Mouse (Mus musculus): ENCODE results near the gene Arfrp1. TPM values are rescaled to one million over a fixed set of nuclear protein-coding genes. Genes with fewer than 3 reads are reported as not detected.
A peak's percentile ranks its signal among the peaks of the same experiment; 100 is the strongest.

The Arfrp1 gene
- 54.1 and 54.2 TPM in 2 replicates for polyA plus RNA-seq (2014; fragmentation: Nextera tagmentation; extraction: Ambion mirVana)

- H3K4me2 ChIP-seq: peak within 1 kb of the TSS; percentile 96
- H3K4me3 ChIP-seq (ENCODE audit: low read depth, low read length): peak within 1 kb of the TSS; percentile 91
- H3K36me3 ChIP-seq (ENCODE audit: insufficient read depth): peaks cover 43% of the 10 kb centered on the region
- TF ChIP-seq CTCF (IDR thresholded peaks at IDR 0.05; ENCODE audit: low read depth): no peak
- ATAC-seq (ENCODE audit: insufficient read depth) (peak; percentile 93), DNase-seq (peak; percentile 94)
- WGBS: under 1% methylated on average over 71 of the region's 71 CpGs
- H3K27ac ChIP-seq (ENCODE audit: low read depth): peak within 1 kb of the TSS; percentile 94
- H3K4me1 ChIP-seq (ENCODE audit: insufficient read depth): peaks cover 16% of the 10 kb centered on the region
- no peaks in the 10 kb centered on the region for H3K9me3 ChIP-seq (ENCODE audit: low read depth, low read length)
- no peaks in the 10 kb centered on the region for H3K27me3 ChIP-seq (ENCODE audit: insufficient read depth, low read length)
- H3K9ac ChIP-seq: peak within 1 kb of the TSS; percentile 91
Observed at GRCm38 (mm10) chr2:181364860-181365596, at the start of gene Arfrp1, which contains the start of gene Zgpat. TSS of gene Arfrp1 (minus strand) at chr2:181365404. TSS of gene Zgpat (plus strand) at chr2:181364928.

- no peak overlapping the region for H3K9ac ChIP-seq
- no peak overlapping the region for H3K27ac ChIP-seq (ENCODE audit: low read depth)
- H3K9me3 ChIP-seq (ENCODE audit: low read depth, low read length): no peaks in the 10 kb centered on the region
- no peak overlapping the region for H3K4me2 ChIP-seq
- ATAC-seq (ENCODE audit: insufficient read depth) (no peak), DNase-seq (no peak)
- 36% methylated on average over 2 of the region's 2 CpGs for WGBS
- H3K4me1 ChIP-seq (ENCODE audit: insufficient read depth): no peaks in the 10 kb centered on the region
- H3K4me3 ChIP-seq (ENCODE audit: low read depth, low read length): no peak overlapping the region
- no peak for TF ChIP-seq CTCF (IDR thresholded peaks at IDR 0.05; ENCODE audit: low read depth)
- H3K36me3 ChIP-seq (ENCODE audit: insufficient read depth): peaks cover 5% of the 10 kb centered on the region; the same call in 1 of the 2 replicates
- H3K27me3 ChIP-seq (ENCODE audit: insufficient read depth, low read length): no peaks in the 10 kb centered on the region
Observed at GRCm38 (mm10) chr2:181413141-181413540, 47.9 kb upstream of the Arfrp1 start.

- peaks cover 5% of the 10 kb centered on the region; the same call in 1 of the 2 replicates for H3K36me3 ChIP-seq (ENCODE audit: insufficient read depth)
- WGBS: 40% methylated on average over 4 of the region's 4 CpGs
- no peaks in the 10 kb centered on the region for H3K9me3 ChIP-seq (ENCODE audit: low read depth, low read length)
- ATAC-seq (ENCODE audit: insufficient read depth) (0 out of 2 replicates have a peak, but pooled peaks have one; percentile 69), DNase-seq (peak; percentile 86)
- H3K4me1 ChIP-seq (ENCODE audit: insufficient read depth): no peaks in the 10 kb centered on the region
- H3K27me3 ChIP-seq (ENCODE audit: insufficient read depth, low read length): no peaks in the 10 kb centered on the region
- H3K4me2 ChIP-seq: no peak overlapping the region
- no peak overlapping the region for H3K9ac ChIP-seq
- no peak overlapping the region for H3K27ac ChIP-seq (ENCODE audit: low read depth)
- peak; percentile 84 for TF ChIP-seq CTCF (IDR thresholded peaks at IDR 0.05; ENCODE audit: low read depth)
- no peak overlapping the region for H3K4me3 ChIP-seq (ENCODE audit: low read depth, low read length)
Observed at GRCm38 (mm10) chr2:181410760-181411473, 45.7 kb upstream of the Arfrp1 start.

GRCm38 (mm10) chr2:181409643-181410042, 44.4 kb upstream of the Arfrp1 start:
- Histone ChIP-seq H3K27ac (ENCODE audit: low read depth) (no peak overlapping the region), H3K4me1 (ENCODE audit: insufficient read depth) (no peaks in the 10 kb centered on the region), H3K27me3 (ENCODE audit: insufficient read depth, low read length) (no peaks in the 10 kb centered on the region), H3K36me3 (ENCODE audit: insufficient read depth) (peaks cover 5% of the 10 kb centered on the region; the same call in 1 of the 2 replicates), H3K9ac (no peak overlapping the region), H3K4me2 (no peak overlapping the region), H3K4me3 (ENCODE audit: low read depth, low read length) (no peak overlapping the region), H3K9me3 (ENCODE audit: low read depth, low read length) (no peaks in the 10 kb centered on the region)
- TF ChIP-seq CTCF (IDR thresholded peaks at IDR 0.05; ENCODE audit: low read depth): no peak
- DNase-seq: no peak
- 77% methylated on average over 7 of the region's 7 CpGs for WGBS
- ATAC-seq (ENCODE audit: insufficient read depth): no peak

- no peaks in the 10 kb centered on the region for H3K36me3 ChIP-seq (ENCODE audit: insufficient read depth)
- no peak for DNase-seq
- no peak overlapping the region for H3K9ac ChIP-seq
- TF ChIP-seq CTCF (IDR thresholded peaks at IDR 0.05; ENCODE audit: low read depth): no peak
- 85% methylated on average over 3 of the region's 3 CpGs for WGBS
- H3K9me3 ChIP-seq (ENCODE audit: low read depth, low read length): no peaks in the 10 kb centered on the region
- H3K4me1 ChIP-seq (ENCODE audit: insufficient read depth): no peaks in the 10 kb centered on the region
- H3K27ac ChIP-seq (ENCODE audit: low read depth): no peak overlapping the region
- H3K4me2 ChIP-seq: no peak overlapping the region
- no peak for ATAC-seq (ENCODE audit: insufficient read depth)
- H3K4me3 ChIP-seq (ENCODE audit: low read depth, low read length): no peak overlapping the region
- no peaks in the 10 kb centered on the region for H3K27me3 ChIP-seq (ENCODE audit: insufficient read depth, low read length)
Observed at GRCm38 (mm10) chr2:181403722-181404121, 38.5 kb upstream of the Arfrp1 start.

- Histone ChIP-seq H3K9me3 (ENCODE audit: low read depth, low read length) (no peaks in the 10 kb centered on the region), H3K4me3 (ENCODE audit: low read depth, low read length) (no peak overlapping the region), H3K4me1 (ENCODE audit: insufficient read depth) (no peaks in the 10 kb centered on the region), H3K36me3 (ENCODE audit: insufficient read depth) (no peaks in the 10 kb centered on the region), H3K9ac (no peak overlapping the region), H3K4me2 (no peak overlapping the region), H3K27ac (ENCODE audit: low read depth) (no peak overlapping the region), H3K27me3 (ENCODE audit: insufficient read depth, low read length) (no peaks in the 10 kb centered on the region)
- ATAC-seq (ENCODE audit: insufficient read depth): no peak
- no peak for DNase-seq
- TF ChIP-seq CTCF (IDR thresholded peaks at IDR 0.05; ENCODE audit: low read depth): no peak
- WGBS: 14% methylated on average over 1 of the region's 1 CpGs
Observed at GRCm38 (mm10) chr2:181401497-181401896, 36.3 kb upstream of the Arfrp1 start.

GRCm38 (mm10) chr2:181397207-181397761, 32.1 kb upstream of the Arfrp1 start:
- Histone ChIP-seq H3K4me1 (ENCODE audit: insufficient read depth) (no peaks in the 10 kb centered on the region), H3K4me2 (no peak overlapping the region), H3K4me3 (ENCODE audit: low read depth, low read length) (no peak overlapping the region), H3K27ac (ENCODE audit: low read depth) (no peak overlapping the region; the same call in 1 of the 2 replicates), H3K36me3 (ENCODE audit: insufficient read depth) (peaks cover 7% of the 10 kb centered on the region; the same call in 1 of the 2 replicates), H3K27me3 (ENCODE audit: insufficient read depth, low read length) (no peaks in the 10 kb centered on the region), H3K9me3 (ENCODE audit: low read depth, low read length) (no peaks in the 10 kb centered on the region), H3K9ac (no peak overlapping the region)
- ATAC-seq (ENCODE audit: insufficient read depth) (no peak), DNase-seq (peak; percentile 46)
- no peak for TF ChIP-seq CTCF (IDR thresholded peaks at IDR 0.05; ENCODE audit: low read depth)
- 60% methylated on average over 5 of the region's 5 CpGs for WGBS

Measured in lung, embryonic 14.5 days (tissue).